Mouse (Mus musculus) cerebral cortex, adult 2 months (tissue): ENCODE data around the gene Suco.

Experiments used
- WGBS: fragments of 180-500 bp; shearing (Covaris S2); methylation state at CpG from one replicate; pipeline ENCODE4 v1.1.7; 2018; 5-methylcytosine and 5-hydroxymethylcytosine counted together

Gene Suco

DNA sequence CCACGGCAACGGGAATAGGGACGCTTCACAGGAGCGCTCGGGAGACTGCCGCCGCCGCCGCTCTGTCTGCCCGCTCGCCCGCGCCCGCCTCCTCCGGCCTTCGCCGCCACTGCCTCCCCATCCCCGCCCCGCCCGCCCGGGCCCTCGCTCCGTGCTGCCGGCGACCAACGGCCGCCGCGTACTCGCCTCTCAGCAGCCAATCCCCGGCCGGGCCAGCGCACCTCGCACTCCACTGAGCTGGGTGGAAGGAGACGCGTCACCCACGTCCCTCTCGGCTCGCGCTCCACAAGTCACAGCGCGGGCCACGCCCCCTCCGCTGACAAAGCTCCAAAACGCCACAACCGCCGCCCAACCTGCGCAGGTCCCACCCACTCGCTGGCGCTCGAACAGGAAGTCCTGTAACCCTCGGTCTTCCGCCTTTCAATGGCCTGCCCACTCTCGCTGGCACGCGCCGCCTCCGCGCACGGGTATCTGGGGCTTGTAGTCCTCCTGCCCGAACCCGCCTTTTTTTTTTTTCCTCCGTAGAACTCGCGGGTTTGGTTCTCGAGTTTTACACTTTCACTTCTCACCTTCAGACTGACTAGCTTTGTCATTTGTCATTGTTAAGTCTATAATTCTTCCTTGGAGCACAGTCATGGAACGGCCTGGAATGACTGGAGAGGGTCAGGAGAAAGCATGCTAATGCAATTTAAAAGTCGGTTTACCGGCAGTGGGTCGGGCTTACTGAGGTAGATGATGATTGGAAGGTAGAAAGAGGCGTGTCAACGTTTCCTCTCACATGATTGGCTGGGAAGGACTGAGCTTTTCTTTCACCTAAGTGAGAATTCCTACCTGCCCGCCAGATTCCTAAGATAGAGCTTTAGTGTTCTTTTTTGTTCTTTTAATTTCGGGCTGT lies at the start of gene Suco:
Suco (minus strand) TSS at position 130 of the 895 bp plus-strand sequence.
- under 1% methylated on average over 68 of the region's 74 CpGs for WGBS

DNA sequence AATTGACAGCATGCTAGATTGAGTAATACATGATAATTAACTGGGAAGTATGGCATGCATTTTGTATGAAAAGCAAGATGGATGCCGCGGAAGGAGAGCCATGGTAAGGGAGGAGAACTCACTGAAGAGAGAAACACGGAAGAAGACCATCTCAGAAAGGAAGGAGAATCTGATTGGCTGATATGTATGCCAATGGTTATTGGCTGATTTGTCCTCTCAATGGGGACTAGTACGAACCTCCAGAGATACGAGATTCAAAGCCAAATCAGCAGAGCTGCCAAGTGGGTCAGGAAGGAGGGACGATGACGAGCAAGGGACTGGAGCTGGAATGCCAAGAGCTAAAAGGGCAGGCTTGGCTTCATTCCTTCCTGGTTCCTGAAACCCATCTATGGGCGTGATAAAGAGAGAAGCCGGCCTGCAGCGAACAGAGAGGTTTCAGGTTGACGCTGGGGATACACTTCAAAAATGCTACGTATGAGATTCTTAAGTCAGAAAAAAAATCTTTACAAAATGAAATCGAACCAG lies 48.9 kb upstream of the Suco start:
- WGBS, result 80% methylated on average over 13 of the region's 13 CpGs

DNA sequence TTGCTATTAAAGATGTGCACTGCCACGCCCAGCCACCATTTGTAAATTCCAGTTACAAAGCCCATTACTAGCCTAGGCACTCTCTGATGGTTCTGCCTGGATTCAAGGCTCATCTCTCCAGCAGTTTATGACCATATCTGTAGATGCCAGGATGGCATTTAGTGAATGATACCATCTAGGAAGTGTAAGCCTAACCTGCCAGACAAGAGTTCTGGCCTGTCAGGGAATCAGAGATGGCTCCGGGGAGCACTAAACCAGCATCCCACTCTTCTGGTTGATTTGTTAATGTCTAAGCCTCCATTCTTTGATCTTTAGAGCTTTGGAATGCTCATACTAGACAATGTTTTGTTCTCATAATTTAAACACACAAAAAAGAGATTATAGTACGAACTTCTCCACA lies 47.8 kb upstream of the Suco start:
- WGBS, result 84% methylated on average over 3 of the region's 3 CpGs

DNA sequence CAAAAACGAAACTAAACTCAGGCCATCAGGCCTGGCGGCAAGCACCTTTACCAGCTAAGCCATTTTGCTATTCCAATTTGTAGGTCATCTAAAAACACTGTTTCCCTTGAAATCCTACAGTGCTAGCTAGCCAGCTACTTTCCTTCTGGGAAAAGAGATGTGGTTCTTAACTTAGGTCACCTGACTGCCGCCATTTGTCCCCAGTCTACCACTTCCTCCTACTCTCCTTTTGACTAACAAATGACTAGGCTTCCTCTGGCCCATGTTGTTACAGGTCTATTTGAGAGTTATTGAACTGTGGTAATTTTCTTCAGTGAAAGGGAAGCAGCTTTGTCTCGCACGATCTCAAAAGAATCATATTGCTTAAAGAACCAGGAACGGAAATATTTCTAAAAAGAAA lies 45.4 kb upstream of the Suco start:
- WGBS, result 77% methylated on average over 6 of the region's 6 CpGs

DNA sequence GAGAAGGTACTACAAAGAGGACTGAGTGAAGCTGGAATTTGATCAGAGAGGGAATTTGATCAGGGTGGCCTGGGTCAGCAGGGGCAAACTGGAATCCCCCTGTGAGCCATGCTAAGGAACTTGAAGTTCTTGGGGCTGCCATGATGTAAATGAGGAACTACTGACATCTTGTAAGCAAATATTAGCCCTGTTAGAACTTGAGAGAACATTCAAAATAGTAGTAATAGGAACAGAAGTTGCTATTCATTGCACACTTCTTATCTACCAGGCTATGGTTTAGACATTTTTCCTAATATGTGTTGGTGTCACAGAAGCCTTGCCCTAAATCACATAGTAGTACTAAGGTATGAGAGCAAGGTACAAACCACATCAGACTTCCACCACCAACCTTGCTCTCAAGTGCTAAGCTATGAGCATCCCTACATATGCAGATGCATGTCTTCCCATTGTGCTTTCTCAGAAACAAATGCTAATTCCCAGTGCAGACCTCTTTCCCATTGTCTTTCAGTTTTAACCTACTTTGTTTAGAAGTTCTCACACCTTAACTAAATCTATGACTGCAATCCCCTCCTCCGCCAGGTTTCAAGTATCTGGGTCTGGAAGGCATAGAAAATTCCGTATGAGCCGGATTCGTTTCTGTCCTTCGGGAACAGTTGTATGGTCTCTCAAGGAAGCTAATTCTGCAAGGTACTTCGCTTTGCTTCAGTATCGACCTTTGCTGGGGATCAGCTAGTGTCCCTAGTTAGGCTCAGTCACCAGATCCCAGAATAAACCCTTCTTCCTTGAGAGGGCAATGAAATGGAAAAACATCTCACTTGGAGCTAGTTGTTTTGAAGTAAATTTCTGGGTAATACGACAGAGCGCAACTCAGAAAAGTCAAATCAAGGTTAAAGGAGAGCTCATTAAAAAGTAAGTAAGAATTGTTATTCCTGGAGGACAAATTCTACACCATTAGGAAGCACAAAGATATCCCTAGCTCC lies 44.3 kb upstream of the Suco start:
- WGBS, result 94% methylated on average over 9 of the region's 9 CpGs

GRCm38 (mm10) chr1:161919594-161919993 lies 43.1 kb upstream of the Suco start:
- WGBS, result 99% methylated on average over 2 of the region's 2 CpGs

GRCm38 (mm10) chr1:161918682-161919372 lies 42.3 kb upstream of the Suco start:
- 69% methylated on average over 7 of the region's 7 CpGs for WGBS

- WGBS, result 98% methylated on average over 3 of the region's 3 CpGs
Measured at GRCm38 (mm10) chr1:161917940-161918484, 41.5 kb upstream of the Suco start.

DNA sequence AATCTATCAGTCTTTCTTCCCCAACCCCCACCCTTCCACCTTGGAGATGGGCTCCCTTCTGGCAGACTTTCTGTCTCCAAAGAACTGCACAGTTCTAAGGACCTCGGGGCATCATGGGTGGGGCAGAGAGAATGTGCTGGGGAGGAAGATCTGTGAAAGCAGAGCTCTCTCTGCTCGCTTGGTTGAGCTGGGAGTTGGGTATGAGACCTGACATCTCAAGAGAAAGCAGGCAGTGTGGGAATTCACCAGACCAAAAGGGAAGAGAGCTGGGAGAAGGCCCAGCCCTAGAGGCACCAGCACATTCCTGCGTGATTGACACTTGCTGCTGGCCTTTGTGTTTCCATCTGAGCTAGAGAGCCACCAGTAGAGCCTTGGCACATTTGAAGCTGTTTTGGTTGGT lies 39.6 kb upstream of the Suco start:
- 82% methylated on average over 3 of the region's 3 CpGs for WGBS

GRCm38 (mm10) chr1:161913648-161913984 lies 37.1 kb upstream of the Suco start:
- WGBS, result 82% methylated on average over 7 of the region's 7 CpGs

DNA sequence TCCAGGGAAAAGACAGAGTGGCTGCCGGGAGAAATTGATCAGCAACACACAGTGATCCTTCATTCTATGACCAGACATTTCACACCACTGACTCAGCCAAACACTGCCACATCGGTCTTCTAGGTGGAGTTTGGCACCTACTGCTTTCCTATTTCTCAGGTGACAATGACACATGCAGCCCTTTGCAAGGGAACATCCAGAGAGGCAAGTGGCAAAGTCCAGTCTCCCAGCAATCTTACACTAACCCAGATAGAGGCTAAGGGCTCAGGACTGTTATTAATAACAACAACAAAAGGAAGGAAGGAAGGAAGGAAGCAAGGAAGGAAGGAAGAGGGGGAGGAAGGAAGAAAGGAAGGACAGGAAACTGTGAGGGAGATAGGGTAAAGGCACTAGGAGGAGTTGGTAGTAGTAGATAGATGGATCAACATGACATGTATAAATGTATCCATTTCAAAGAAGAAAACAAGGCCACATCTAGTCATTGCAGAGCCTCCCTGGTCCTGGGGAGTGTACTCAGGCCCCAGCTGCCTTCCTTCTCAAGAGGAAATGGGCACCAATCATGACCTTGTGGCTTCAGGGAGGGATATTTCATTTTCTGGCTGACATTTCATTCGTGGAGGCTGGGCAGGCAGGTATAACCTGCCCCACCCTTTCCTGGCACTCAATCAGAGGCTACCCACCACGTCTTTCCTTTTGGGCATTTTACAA lies 36.6 kb upstream of the Suco start:
- WGBS, result 78% methylated on average over 4 of the region's 4 CpGs

DNA sequence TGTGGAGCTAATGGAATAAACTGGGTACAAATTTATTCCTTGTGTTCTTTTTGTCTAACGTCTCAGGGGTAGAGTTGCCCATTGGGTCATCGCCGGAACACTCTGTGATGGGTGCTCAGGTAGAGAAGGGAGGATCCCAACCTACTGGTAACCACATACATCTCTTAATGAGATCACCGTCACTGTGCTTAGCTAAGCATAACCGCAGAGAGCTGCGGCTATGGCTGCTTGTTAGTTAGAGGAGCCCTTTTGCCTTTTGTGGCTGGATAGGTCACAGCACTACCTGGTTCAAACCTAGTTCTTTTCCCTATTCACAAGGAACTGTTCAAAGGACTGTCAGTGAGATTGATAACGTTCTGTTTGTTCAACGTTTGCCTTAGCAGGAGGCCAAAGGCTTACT lies 32.6 kb upstream of the Suco start:
- WGBS, result 87% methylated on average over 8 of the region's 8 CpGs

DNA sequence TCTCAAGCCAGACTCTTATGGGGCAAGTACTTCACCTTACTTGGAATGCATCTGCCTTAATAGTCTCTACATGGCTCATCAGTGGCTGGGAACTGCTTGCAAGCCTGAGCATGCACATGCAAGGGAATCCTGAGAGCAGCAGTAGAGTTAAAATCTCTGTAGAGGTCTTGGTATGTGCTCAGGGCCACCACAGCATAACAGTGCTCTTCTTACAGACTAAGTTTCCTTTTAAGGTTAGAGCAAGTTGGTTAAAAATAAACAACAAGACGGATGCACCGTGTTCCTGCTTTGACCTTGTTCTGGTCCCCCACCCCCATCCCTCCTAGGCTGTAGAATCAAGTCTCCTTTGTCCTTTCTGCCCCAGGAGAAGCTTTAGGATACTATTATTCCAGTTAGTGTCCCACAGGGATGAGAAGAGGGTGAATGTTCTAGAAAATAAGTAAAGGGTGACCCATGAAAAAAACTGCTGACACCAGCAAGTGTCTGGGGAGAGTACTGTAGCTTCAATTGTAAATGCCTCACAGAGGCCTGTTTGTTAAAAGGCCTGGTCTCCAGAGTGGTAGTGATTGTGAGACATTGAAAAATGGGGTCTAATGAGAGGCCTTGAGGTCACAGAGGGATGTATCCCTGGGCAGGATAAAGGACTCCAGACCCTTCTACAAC lies 31.4 kb upstream of the Suco start:
- 55% methylated on average over 2 of the region's 2 CpGs for WGBS

GRCm38 (mm10) chr1:161907111-161907510 lies 30.6 kb upstream of the Suco start:
- 89% methylated on average over 4 of the region's 4 CpGs for WGBS

DNA sequence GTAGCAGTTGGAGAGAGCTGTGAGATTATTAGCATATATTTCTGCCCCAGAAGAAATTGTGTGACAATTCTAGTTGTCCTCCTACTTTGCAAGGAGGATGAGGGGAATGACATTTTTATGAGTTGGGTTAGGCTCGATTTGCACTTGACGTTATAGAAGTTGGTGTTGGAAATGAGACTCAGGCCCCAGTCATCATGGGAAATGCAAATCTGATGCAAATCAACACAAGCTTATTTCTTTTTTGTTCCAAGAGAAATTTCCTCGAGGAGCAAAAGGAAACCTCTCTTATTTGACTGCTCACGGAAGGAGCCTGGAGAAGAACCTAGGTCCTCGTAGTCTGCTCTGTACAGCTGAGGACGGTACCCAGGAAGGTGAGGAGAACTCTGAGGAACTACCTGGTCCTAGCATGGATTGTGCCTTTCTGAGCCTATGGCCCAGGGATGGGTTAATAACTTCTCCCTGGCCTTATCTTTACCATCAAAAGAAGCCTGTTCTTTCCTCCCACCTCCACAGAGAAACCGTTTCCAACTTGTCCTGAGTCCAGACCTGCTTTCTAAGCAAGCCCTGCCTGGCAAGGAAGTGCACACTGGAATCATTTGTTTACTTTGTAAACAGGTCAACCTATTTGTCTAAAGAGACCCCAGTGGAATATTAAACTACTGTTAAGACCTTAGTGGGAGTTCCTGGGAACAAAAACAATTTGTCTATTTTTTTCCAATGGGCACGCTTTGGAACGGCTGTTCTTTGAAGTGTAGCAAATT lies 26.4 kb upstream of the Suco start:
- WGBS, result 54% methylated on average over 9 of the region's 9 CpGs

- WGBS, result 54% methylated on average over 2 of the region's 2 CpGs
Measured at GRCm38 (mm10) chr1:161900129-161900528, 23.6 kb upstream of the Suco start.

- 83% methylated on average over 8 of the region's 8 CpGs for WGBS
Measured at GRCm38 (mm10) chr1:161897235-161897634, 20.8 kb upstream of the Suco start.

- WGBS, result 79% methylated on average over 10 of the region's 10 CpGs
Measured at GRCm38 (mm10) chr1:161896130-161896529, 19.6 kb upstream of the Suco start.

DNA sequence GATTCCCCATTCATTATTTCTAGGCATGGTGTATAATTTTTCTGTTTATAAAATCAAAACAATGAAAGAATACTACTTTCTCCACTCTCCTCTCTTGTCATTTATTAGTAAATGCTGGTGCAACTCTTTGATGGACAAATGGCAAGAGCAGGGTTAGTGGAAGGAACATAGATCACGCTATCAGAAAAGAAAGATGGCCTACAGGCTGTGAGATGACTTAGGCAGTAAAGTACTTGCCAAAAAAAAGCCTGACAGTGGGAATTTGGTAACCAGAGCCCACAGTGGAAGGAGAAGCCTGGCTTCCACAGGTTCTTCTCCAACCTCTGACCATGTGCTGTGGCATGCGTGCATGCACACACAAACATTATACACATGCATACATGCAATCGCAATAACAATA lies 18.5 kb upstream of the Suco start:
- WGBS, result 96% methylated on average over 3 of the region's 3 CpGs

DNA sequence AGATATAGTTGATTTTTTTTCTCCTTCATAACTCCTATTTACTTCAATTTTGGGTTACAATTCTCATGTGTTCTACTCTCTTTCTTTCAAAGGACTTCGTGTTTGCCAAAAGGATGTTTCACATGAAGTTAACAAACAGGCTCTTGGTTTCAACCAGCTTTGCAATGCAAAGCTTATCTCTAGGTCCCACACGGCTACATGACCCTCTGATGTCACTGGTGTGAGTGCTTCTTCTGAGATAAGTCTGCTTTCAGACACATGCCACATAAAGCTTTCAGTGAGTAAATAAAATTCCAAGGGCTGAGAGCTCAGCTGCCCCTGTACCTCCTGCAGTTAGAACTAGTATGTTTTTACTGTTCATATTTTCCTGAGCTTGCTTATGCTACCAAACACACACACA lies 18.1 kb upstream of the Suco start:
- WGBS, result 70% methylated on average over 2 of the region's 2 CpGs
